Mouse (Mus musculus) brown adipose tissue, adult 24 weeks (tissue): ENCODE data around the gene Enox1. TPM values are rescaled to one million over a fixed set of nuclear protein-coding genes. Genes with fewer than 3 reads are reported as not detected.

Experiments used
- H3K27ac ChIP-seq: fragments of 200-500 bp; replicated peaks from 2 replicates; pipeline ENCODE4 v1.5.1; 2012; ENCODE audit warnings: low read depth, mild to moderate bottlenecking, low read length
- H3K4me1 ChIP-seq: fragments of 200-500 bp; 2 replicates; pipeline ENCODE4 v1.6.1; 2012; ENCODE audit warnings: low read length, mixed read lengths; ENCODE audit not compliant: control insufficient read depth, insufficient read depth, insufficient read length
- H3K4me3 ChIP-seq: fragments of 200-500 bp; 2 replicates; pipeline ENCODE4 v1.5.1; 2012; ENCODE audit warnings: low read depth, mild to moderate bottlenecking, low read length, moderate library complexity; ENCODE audit not compliant: insufficient read depth
- polyA plus RNA-seq: library from polyadenylated mRNA; stranded (reverse); fragments of >200 nt; gene quantifications from 2 replicates; pipeline ENCODE4 v1.2.4, GENCODE M21; 2012; ENCODE audit not compliant: missing spikeins, insufficient read depth, insufficient read length

Gene Enox1
- polyA plus RNA-seq, 1 experiment, result 0.71 TPM

DNA sequence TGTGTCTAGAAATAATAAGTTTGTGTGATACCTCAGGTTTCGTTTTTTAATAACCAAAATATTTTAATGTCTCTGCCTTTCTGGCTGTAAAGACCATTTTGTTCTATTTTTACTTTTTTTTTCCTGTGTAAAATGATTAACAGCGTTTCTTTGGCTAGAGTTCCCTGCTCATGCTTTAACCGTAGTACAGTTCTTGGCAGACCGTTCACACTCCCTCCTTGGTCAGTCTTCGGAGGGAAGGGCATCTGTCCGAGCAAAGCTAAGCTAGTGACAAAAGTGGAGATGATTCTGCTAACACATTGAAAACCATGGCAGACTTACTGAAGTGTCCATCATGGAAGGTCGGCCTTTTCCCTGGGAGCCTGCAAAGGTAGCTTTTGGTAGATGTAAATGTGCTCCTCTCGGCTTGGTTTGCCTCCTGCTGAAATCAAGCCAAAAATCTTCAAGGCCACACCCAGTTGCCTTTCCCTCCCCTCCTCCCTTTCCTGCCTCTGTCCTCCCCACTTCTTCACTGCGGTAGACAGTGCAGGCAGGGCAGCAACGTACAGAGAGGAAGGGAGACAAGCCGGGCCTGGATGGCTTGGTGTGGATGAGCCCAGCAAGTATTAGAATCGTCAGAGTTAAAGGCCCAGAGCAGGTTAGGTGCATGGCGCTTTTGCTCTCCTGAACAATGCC lies 461.7 kb downstream of the Enox1 start:
- Histone ChIP-seq H3K4me1 (no peaks in the 10 kb centered on the region), H3K4me3 (no peak overlapping the region), H3K27ac (no peak overlapping the region)

- Histone ChIP-seq H3K4me3 (no peak overlapping the region), H3K4me1 (no peaks in the 10 kb centered on the region), H3K27ac (no peak overlapping the region)
These were observed 465.1 kb downstream of the Enox1 start for GRCm38 (mm10) chr14:77621473-77622264.

GRCm38 (mm10) chr14:77626557-77627507 lies 470.3 kb downstream of the Enox1 start:
- Histone ChIP-seq H3K4me1 (no peaks in the 10 kb centered on the region), H3K4me3 (no peak overlapping the region), H3K27ac (no peak overlapping the region)

DNA sequence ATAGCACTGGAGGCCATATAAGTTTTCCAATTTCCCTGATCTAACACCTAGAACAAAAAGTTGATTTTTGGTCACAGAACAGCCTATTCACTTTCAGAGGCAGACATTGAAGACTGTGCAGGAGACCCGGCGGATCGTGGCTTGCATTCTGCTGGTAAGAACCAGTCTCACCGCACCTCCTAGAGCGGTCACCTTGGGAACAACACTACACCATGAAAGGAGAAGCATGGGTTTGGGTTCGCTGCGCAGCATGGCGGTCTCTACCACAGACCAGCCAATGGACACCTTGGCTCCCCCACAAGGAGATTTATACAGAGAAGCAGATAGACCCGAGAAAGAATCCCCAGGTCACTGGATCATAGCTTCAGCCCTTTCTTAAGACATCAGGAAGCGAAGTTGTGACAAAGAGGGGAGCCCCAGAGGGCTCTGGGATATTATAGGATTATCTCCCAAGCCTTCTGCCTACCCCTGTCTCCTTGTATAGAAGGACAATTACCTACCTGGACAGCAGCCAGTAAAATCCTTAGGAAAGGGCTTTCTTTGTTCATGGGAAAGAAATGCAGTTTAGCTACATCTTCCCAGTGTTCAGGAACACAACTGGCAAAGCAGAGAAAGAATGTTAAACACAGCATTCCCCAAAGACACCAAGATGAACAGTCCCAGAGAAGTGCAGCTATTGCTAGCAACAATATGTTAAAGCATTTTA lies 476.1 kb downstream of the Enox1 start:
- Histone ChIP-seq H3K27ac (no peak overlapping the region), H3K4me3 (no peak overlapping the region), H3K4me1 (no peaks in the 10 kb centered on the region)

DNA sequence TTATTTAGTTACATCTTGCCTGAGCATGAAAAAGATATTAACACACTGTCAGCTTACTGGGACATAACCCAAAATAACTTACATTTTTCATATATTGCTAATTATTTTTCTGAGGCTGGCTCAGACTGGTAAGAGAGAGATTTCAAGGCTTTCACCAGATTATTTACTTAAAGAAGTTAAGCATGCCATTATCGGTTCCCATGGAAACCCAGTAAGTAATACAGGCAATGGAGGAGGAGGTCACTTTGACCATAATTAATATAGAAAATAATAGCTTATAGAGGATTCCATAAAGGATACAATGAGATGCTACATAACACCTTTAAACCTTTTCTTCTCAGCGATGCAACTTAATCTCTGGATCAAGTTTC lies 476.6 kb downstream of the Enox1 start:
- Histone ChIP-seq H3K4me1 (no peaks in the 10 kb centered on the region), H3K27ac (no peak overlapping the region), H3K4me3 (no peak overlapping the region)

- H3K27ac ChIP-seq, result no peak overlapping the region
- H3K4me1 ChIP-seq, result no peaks in the 10 kb centered on the region
- no peak overlapping the region for H3K4me3 ChIP-seq
These were observed 480.4 kb downstream of the Enox1 start for GRCm38 (mm10) chr14:77636931-77637330.

DNA sequence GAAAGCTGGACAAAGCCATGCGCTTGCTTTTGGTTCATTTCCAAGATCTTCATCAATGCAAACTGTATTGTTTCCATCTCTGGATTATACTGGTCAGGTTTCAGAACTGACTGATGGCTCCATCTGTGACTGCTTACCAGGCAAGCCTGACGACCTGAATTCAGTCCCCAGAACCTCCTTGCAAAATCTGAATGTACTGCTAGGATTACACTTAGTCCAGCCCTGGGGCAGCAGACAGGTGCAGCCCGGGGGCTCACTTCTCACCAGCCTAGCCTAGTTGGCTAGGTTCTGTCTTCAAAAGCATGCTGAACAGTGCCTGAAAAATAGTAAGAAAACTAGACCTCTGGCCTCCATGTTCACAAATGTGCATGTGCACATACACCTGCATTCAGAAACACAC lies 481.6 kb downstream of the Enox1 start:
- Histone ChIP-seq H3K4me3 (no peak overlapping the region), H3K27ac (no peak overlapping the region), H3K4me1 (no peaks in the 10 kb centered on the region)

DNA sequence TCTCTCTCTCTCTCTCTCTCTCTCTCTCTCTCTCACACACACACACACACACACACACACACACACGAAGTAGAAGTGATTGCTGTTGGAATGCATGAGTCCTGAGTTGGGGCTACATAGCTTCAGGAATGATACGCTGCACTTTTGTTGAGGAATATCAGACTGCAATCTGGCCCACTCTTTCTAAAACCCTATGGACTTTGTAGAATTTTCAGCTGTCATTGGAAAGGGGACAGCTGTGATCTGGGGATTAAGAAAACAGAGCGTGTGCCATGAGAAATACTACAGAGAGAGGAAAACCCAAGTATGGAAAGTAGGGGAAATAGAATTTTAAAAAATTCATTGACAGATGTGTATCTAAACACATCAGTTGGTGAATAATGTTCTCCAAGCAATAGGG lies 482.1 kb downstream of the Enox1 start:
- H3K4me1 ChIP-seq, result no peaks in the 10 kb centered on the region
- H3K4me3 ChIP-seq, result no peak overlapping the region
- no peak overlapping the region for H3K27ac ChIP-seq

DNA sequence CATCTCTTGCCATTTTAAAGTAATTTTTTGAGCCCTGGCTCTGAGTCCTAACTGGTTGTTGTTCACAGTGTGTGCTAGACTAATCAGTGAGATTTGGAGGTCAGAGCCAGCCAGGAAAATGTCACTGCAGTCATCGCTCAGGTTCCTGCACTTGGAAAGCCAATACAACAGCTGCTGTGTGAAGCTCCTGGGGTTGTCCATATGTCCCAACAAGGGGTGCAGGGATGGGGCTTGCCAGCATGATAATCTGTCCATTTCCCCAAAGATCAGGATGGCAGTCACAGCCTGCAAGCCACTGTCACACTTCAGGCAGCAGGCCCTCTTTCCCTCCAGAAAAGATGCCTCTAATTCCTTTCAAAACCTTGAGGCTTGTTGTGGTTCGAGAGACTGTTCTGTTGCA lies 483.0 kb downstream of the Enox1 start:
- Histone ChIP-seq H3K4me1 (no peaks in the 10 kb centered on the region), H3K4me3 (no peak overlapping the region), H3K27ac (no peak overlapping the region)

GRCm38 (mm10) chr14:77642314-77642713 lies 485.8 kb downstream of the Enox1 start:
- Histone ChIP-seq H3K4me3 (no peak overlapping the region), H3K4me1 (no peaks in the 10 kb centered on the region), H3K27ac (no peak overlapping the region)

- Histone ChIP-seq H3K27ac (no peak overlapping the region), H3K4me1 (no peaks in the 10 kb centered on the region), H3K4me3 (no peak overlapping the region)
These were observed 489.6 kb downstream of the Enox1 start for GRCm38 (mm10) chr14:77646196-77646595.

DNA sequence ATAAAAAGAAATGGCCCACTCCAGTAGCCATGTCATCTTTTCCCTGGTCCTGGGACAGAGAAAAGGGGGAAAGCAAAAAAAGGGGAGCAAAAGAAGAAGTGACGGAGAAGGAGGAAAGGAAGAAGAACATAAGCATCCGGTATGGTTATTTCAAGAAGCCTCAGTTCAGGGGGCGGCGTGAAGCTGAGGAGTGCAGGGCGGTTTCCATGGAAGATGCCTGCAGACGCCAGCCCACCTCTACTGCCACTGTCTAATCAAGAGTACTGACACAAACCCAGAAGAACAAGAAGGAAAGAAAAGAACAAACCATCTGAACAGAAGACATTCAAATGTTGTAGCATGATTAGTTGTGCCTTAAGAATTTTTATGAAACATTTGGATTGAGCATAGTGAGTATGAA lies 490.5 kb downstream of the Enox1 start:
- H3K4me1 ChIP-seq, result no peaks in the 10 kb centered on the region
- no peak overlapping the region for H3K27ac ChIP-seq
- no peak overlapping the region for H3K4me3 ChIP-seq

- H3K4me1 ChIP-seq, result no peaks in the 10 kb centered on the region
- no peak overlapping the region for H3K27ac ChIP-seq
- no peak overlapping the region for H3K4me3 ChIP-seq
These were observed 491.7 kb downstream of the Enox1 start for GRCm38 (mm10) chr14:77648305-77648704.

GRCm38 (mm10) chr14:77658739-77659138 lies 502.2 kb downstream of the Enox1 start:
- no peaks in the 10 kb centered on the region for H3K4me1 ChIP-seq
- H3K4me3 ChIP-seq, result no peak overlapping the region
- no peak overlapping the region for H3K27ac ChIP-seq

GRCm38 (mm10) chr14:77662273-77662672 lies 505.7 kb downstream of the Enox1 start:
- no peak overlapping the region for H3K27ac ChIP-seq
- H3K4me1 ChIP-seq, result no peaks in the 10 kb centered on the region
- H3K4me3 ChIP-seq, result no peak overlapping the region
